Mouse (Mus musculus) heart, postnatal 0 days (tissue): ENCODE data around the gene Psmd13.

Source experiments
- CTCF ChIP-seq: IDR thresholded peaks from 2 replicates; pipeline ENCODE4 v1.5.1; 2016; ENCODE audit warnings: antibody characterized with exemption, control low read depth, low read depth
- EP300 ChIP-seq: IDR thresholded peaks from 2 replicates; pipeline ENCODE4 v1.6.1; 2016; ENCODE audit warnings: antibody characterized with exemption, low read depth

DNA sequence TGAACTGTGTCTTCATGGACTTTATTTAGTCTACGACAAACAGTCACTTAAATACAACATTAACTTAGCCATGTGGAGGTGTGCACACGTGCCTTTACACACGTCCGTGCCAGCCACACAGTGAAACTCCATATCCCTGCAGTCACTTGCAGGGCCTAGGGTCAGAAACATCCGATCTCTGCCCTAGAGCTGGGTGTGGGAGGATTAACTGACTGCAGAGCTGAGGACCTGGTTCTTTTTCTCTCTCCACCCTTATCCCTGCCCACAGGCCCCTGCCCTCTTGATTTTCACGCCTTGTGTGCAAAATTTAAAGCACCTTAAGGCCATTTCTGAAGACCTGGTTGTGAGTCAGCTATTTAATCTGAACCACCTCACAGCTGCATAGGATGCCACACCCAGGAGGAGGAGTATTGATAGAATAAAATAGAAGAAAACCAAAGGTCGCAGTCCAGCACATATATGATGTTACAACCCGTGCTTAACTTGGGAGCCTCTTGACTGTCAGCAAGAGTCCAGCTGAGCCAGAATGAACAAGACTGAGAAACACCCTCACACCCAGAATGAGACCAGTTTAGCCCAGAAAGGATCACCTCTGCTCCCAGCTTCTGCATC lies 38.8 kb downstream of the Psmd13 start, which contains the start of gene Nlrp6:
- TF ChIP-seq CTCF = no peak
- TF ChIP-seq EP300 = no peak
